Mouse (Mus musculus) frontal cortex, postnatal 36 days (tissue): ENCODE results near the gene Ptx4.

Experiments used
- DNase-seq, 2 experiments: peaks; one replicate each; pipeline ENCODE4 v3.0.0; 2022; ENCODE audit warnings: low spot score in 2 of 2

Ptx4 gene

GRCm38 (mm10) chr17:25120406-25120805, at the start of gene Ptx4:
Gene Ptx4, plus strand, starts transcription at chr17:25120760.
- DNase-seq = no peak

- peak in 1 of 2 experiments; percentile 22 for DNase-seq
Observed at GRCm38 (mm10) chr17:25076906-25077305, 43.7 kb upstream of the Ptx4 start.

- DNase-seq = peak; percentile 20 to 35
Observed at GRCm38 (mm10) chr17:25077771-25078372, 42.7 kb upstream of the Ptx4 start.

GRCm38 (mm10) chr17:25080210-25080609, 40.4 kb upstream of the Ptx4 start:
- DNase-seq = no peak

GRCm38 (mm10) chr17:25080960-25081381, 39.6 kb upstream of the Ptx4 start:
- peak; percentile 11 to 20 for DNase-seq

- DNase-seq = peak; percentile 17 to 18
Observed at GRCm38 (mm10) chr17:25082081-25082847, 38.3 kb upstream of the Ptx4 start.

- DNase-seq = no peak
Observed at GRCm38 (mm10) chr17:25082887-25083286, 37.7 kb upstream of the Ptx4 start.

GRCm38 (mm10) chr17:25083444-25083931, 37.1 kb upstream of the Ptx4 start, which contains the start of gene Tmem204:
Gene Tmem204, minus strand, starts transcription at chr17:25083591.
- no peak for DNase-seq

GRCm38 (mm10) chr17:25084835-25085385, 35.6 kb upstream of the Ptx4 start:
- DNase-seq = no peak

GRCm38 (mm10) chr17:25086724-25087123, 33.8 kb upstream of the Ptx4 start:
- no peak for DNase-seq

GRCm38 (mm10) chr17:25089158-25089557, 31.4 kb upstream of the Ptx4 start:
- no peak for DNase-seq

GRCm38 (mm10) chr17:25090450-25090849, 30.1 kb upstream of the Ptx4 start:
- DNase-seq = no peak

GRCm38 (mm10) chr17:25096221-25096620, 24.3 kb upstream of the Ptx4 start:
- DNase-seq = no peak

- no peak for DNase-seq
Observed at GRCm38 (mm10) chr17:25100052-25100451, 20.5 kb upstream of the Ptx4 start.

- DNase-seq = no peak
Observed at GRCm38 (mm10) chr17:25101338-25101737, 19.2 kb upstream of the Ptx4 start.

- no peak for DNase-seq
Observed at GRCm38 (mm10) chr17:25107786-25108185, 12.8 kb upstream of the Ptx4 start.

- no peak for DNase-seq
Observed at GRCm38 (mm10) chr17:25109578-25109977, 11.0 kb upstream of the Ptx4 start.

GRCm38 (mm10) chr17:25110590-25110989, 10.0 kb upstream of the Ptx4 start:
- no peak for DNase-seq

- DNase-seq = no peak
Observed at GRCm38 (mm10) chr17:25111220-25111619, 9.3 kb upstream of the Ptx4 start.

GRCm38 (mm10) chr17:25111739-25112422, 8.7 kb upstream of the Ptx4 start:
- peak; percentile 21 to 51 for DNase-seq

- no peak for DNase-seq
Observed at GRCm38 (mm10) chr17:25112423-25112810, 8.1 kb upstream of the Ptx4 start.
